Mouse (Mus musculus) effector memory CD4-positive, alpha-beta T cell, adult 7 months (primary cell): ENCODE results near the gene F5. TPM values are rescaled to one million over a fixed set of nuclear protein-coding genes. Genes with fewer than 3 reads are reported as not detected.

Experiments used
- polyA plus RNA-seq: library from polyadenylated mRNA; unstranded; fragments of 100-300 nt; shearing (Covaris generic); gene quantifications from one replicate; pipeline ENCODE4 v1.2.1, GENCODE M21; 2017

Gene F5
- not detected for polyA plus RNA-seq

GRCm38 (mm10) chr1:164151387-164152088 is at the start of gene F5:
TSS of gene F5 (plus strand) at chr1:164151838.

GRCm38 (mm10) chr1:164114947-164115493 is 36.6 kb upstream of the F5 start, which contains the start of gene Selp:
TSS of gene Selp (plus strand) at chr1:164115264.

GRCm38 (mm10) chr1:164248465-164249331 is 97.1 kb downstream of the F5 start, which contains the start of gene Slc19a2:
TSS of gene Slc19a2 (plus strand) at chr1:164249046.

Other genes with a start within 250 kb of the F5 start
- gene Scyl3, start 222.7 kb upstream of the F5 start, polyA plus RNA-seq: 41.0 TPM
- 3.1 TPM for gene BC055324, start 157.0 kb upstream of the F5 start, polyA plus RNA-seq
- gene Mettl18, start 156.9 kb upstream of the F5 start, polyA plus RNA-seq: 7.3 TPM
- not detected for gene Sele, start 103.6 kb upstream of the F5 start, polyA plus RNA-seq
- gene Sell, start 89.9 kb upstream of the F5 start, polyA plus RNA-seq: 4.4 TPM
- not detected for gene Selp, start 36.6 kb upstream of the F5 start, polyA plus RNA-seq
- gene Slc19a2, start 97.2 kb downstream of the F5 start, polyA plus RNA-seq: 10.7 TPM
- gene Ccdc181, start 123.7 kb downstream of the F5 start, polyA plus RNA-seq: 4.0 TPM
- gene Nme7, start 152.3 kb downstream of the F5 start, polyA plus RNA-seq: 6.4 TPM
- 12.8 TPM for gene Blzf1, start 155.7 kb downstream of the F5 start, polyA plus RNA-seq